Mouse (Mus musculus) v-Abl transformed pro-B cells (cell line): ENCODE data around the gene Camta2.

Experiments used
- in situ Hi-C, 2 experiments: fragments of 400-800 bp; cut with MboI; formaldehyde crosslinking; loops; one replicate each; pipeline ENCODE4 v1.15.1; 2025; ENCODE audit not compliant: unreplicated experiment in 2 of 2

The Camta2 gene

DNA sequence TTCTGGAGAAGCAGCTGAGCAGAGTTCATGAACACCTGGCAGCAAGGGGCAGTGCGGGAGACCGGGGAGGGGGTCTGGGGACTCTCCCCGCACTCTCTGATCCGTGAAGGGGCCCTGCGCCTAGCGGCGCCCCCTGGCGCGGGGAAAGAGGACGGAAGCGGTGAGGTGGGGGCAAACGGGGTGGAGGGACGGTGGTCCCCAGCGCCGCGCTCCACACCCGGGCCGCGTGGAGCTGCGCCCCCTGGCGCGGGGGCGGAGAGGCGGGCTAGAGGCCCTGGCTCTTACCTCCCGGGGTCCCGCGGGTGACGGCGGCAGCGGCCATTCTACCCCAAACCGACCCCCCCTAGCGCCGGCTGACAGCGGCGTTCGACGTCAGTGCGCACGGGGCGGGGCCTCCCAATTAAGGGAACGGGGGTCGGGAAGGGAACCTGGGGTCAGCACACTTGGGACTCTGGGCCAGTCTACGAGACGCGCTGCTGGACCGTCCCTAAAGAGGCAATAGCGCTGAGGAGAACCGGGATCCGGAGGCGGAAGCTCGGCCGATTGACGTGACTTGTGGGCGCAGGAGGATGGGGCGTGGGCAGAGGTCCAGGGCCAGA, at the start of gene Camta2:
TSS of gene Camta2 (minus strand) at position 505 of the 599 bp plus-strand sequence.
- in situ Hi-C loops, result loop anchor here in 1 of 2 experiments (5.0 to 10.0 kb wide), 2 partner anchors 53 to 70 kb away; partner anchors contain the start of gene Gp1ba

DNA sequence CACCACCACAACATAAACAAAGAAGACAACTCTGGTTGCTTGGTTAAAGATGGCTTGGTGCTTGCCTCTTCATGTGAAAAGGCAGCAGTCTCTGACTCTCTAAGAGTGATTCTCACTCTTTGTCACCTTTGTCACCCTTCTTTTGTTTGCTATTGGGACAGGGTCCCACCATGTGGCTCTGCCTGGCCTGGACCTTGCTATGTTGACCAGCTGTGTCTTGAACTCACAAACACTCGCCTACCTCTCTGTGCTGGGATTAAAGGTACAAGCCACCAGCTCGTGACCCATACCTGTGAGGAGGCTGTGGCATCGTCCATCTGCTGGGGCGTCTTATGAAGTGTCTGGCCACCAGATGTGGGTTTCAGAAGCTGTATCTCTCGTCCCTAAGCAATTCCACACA, 45.4 kb upstream of the Camta2 start:
- in situ Hi-C loops, result no loop called here

DNA sequence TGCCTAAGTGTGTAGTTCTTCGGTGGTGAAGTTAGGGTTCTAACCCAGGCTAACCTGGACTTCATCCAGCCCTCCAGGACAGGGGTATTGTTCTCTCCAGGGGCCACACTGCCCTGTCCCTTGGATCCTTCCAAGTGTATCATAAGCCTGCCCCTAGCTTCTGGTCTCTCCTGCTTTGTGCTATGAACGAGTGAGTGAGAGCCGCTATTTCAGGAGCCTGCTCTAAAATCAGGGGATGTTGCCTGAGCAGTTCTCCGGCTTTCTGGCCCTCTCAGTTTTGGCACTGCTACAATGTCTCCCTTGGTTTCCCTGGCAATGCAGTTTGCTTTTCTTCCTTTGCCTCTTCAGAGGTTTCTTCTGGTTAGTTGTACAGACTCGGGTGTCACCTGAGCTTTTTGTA, 43.3 kb upstream of the Camta2 start:
- in situ Hi-C loops, result no loop called here

DNA sequence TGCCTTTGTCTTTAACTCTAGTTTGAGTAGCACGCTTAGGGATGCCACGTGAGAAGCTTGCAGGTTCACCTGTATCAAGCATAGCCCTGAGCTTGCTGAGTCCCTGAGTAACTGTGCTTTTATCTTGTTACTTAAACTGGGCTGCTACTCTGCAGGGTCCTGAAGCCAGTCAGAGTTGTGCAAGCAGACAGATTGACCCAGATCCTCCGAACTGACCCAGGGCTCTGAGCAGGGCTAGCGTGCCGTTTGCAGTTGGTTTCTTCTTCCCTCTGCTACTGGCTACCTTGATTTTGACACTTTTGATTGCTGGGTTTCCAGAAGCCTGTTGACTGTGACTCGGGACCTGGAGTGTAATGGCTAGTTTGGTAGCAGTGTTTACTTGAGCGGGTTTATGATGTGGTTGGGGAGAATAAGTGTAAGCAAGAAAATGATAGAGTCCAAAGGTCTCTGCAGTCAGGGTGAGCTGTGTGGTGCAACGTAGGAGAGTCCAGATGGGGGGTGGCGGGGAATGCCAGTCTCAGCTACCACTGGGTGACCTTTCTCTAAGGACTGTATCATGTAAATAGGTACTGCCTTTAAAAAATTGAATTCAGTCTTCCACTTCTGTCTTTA, 42.6 kb upstream of the Camta2 start:
- in situ Hi-C loops, result no loop called here

DNA sequence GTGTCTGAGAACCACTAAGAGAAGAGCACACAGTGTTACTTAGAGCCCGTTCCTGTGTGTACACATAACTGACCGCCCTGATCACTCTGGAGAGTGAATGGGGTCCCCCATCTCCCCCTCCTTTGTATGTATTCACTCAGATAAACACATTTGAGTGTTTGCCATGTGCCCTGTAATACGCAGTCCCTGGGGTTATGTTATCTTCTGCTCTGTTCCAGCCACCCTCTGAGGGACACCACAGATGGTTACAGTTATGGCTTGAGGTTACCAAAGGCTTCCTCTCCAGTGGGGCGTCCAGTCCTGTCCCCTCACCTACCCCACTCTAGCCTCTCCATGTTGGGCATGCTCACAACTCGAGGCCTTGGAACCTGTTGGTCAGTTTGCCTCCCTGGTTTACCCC, 39.5 kb upstream of the Camta2 start:
- in situ Hi-C loops, result no loop called here

DNA sequence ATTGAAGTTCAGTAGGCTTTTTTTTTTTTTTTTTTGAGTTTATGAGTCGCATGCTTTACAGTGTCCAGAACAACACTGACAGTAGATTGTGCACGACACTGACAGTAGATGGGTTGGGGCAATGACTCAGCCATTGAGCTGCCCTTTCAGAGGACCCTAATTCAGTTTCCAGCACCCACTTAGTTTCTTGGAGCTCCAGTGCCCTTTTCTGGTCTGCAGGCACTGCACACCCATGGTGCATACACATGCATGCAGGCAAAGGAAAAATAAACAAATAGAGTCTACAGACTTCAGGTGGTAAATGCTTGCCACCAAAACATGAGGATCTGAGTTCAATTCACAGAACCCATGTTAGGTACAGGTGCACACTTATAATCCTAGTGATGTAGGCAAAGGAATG, 38.7 kb upstream of the Camta2 start:
- in situ Hi-C loops, result no loop called here

DNA sequence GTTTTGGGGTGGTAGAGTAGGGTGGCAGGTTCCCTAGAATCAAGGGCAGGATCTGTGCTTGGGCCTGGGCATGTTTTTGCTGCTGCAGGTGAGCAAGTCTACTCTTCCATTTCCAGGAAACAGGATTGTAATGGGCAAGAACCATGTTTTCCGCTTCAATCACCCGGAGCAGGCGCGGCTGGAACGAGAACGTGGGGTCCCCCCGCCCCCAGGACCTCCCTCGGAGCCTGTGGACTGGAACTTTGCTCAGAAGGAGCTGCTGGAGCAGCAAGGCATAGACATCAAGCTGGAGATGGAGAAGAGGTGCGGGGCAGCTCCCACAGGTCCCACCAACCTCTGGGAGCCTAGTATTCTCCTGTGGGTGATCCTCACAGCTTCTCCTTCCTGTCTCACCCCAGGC, 36.8 kb upstream of the Camta2 start:
- in situ Hi-C loops, result no loop called here

DNA sequence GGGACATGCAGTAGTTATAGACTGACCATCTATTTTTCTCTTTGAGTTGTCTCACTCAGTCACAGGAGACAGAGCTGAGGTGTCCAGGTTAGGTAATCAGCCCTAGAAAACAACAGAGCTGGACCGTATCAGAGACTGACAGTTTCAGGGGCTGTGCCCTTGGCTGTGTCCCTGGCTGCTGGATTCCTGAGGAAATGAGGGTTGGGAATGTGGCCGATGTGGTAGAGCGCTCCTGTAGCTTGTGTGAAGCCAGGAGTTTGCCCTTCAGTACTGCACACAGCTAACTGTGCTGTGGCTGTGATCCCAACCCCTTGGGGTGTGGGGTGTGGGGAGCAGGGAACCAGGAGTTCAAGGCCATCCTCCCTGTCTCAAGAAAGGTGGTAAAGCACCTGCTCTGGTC, 33.2 kb upstream of the Camta2 start:
- in situ Hi-C loops, result no loop called here

DNA sequence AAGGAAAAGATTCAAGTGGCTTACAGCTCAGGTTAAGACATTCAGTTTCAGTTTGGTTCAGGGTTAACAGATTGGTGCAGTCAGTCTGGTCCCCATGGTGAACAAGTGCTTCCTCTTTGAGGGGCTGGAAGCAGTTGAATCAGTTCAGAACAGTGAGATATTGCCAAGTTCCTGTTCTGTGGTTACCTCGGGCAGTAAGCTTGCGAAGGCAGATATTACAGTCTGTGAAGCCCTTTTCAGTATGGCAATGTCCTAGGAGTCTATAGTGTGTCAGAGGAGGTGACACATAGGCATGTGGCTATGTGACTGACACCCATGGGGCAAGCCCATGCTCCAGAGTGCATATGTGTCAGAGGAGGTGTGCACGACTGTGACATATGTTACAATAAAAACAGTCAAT, 32.7 kb upstream of the Camta2 start:
- in situ Hi-C loops, result no loop called here

DNA sequence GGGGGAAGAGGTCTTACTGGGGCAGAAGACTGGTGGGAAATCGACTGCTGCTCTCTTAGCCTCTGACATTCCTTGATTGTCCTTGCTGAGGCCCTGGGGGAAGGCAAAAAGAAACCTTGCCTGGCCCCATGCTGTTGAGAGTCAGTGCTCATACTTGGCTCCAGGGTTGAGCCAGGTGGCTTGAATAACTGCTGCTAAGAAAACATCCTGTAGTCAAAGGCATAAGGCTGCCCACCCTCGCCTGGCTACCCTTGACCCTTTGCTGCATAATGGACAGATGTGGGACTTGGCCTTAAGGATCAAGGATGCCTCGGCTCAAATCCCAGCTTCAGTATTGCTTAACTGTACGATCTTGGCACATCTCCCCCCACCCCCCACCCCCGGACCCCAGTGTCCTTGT, 30.6 kb upstream of the Camta2 start:
- in situ Hi-C loops, result no loop called here

DNA sequence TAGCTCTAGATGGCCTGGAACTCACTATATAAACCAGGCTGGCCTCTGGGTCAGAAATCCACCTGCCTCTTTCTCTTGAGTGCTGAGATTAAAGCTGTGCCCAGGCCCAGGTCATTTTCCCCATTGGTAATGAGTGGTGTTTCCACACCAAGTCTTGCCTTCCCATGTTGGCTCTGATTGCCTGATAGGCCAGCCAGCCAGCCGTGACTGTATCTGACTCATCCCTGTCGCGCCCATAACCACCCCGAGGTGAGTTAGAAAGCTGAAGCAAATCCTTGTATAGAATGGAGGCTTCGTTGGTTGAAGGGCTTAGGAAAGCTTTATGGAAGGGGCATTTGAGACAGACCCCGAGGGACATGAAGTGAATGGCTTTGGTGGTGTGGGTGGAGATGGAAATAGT, 27.9 kb upstream of the Camta2 start:
- in situ Hi-C loops, result no loop called here

DNA sequence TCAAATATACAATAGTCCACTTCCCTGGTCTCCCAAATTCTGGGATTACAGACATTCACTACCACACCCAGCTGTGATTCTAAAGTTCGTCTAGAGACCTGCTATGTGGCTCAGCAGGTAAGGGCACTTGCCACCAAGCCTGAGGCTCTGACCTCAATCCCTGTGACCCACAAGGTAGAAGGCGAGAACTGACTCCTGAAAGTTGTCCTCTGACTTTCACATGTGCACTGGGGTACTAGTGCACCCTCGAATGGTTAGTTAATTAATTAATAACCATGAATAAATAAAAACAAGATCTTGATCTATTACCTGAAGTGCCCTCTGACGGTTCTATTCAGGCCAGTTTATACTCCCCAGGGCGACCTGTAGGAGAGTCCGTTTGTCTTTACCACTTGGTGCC, 25.3 kb upstream of the Camta2 start:
- in situ Hi-C loops, result no loop called here

DNA sequence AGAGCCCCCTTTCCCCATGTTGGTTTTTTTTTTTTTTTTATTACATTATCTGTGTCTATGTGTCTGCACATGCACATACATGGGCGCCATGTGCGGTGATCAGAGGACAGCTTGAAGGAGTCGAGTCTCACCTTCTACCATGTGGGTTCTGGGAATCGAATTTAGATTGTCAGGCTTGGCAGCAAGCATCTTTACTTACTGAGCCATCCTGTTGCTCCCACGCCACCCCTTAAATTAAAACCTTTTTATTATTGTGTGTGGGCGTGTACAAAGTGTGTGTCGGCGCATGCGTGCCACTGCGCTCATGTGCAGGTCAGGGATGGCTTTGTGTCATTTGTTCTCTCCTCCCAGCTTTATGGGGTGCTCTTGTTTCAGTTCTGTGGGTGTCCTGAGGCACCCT, 23.1 kb upstream of the Camta2 start:
- in situ Hi-C loops, result no loop called here

DNA sequence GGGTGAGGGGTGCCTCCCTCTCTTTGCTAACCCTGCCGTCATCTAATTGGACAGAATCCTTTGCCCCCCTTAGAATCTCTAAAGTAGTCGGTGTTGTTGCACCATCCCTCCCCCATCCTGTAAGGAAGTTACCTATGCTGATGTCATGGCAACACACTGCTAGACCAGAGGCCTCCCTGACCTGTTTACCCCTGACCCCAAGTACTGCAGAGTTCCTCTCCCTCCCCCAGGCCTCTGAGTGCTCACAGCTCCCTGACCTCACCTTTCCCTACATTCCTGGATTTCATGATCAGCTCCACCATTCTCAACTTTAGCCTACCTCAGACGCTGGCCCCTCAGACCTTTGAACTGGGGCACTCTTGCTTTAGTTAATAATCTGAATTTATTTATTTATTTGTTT, 18.2 kb upstream of the Camta2 start:
- in situ Hi-C loops, result no loop called here

DNA sequence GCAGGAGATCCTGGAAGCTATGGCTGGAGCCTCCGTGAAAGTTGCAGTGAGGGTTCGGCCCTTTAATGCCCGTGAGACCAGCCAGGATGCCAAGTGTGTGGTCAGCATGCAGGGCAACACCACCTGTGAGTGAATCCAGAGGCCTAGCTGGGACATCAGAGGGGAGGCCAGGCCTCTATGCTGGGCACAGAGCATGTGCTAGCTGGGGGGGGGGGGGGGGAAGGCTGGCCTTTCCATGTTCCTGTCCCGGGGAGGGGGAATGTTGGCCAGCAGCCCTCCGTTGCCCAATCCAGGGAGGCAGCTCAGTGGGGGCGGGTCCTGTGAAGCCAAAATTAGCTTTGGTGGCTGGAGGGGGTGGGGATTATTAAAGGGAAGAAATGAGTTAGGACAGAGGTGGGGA, 14.9 kb upstream of the Camta2 start:
- in situ Hi-C loops, result no loop called here

DNA sequence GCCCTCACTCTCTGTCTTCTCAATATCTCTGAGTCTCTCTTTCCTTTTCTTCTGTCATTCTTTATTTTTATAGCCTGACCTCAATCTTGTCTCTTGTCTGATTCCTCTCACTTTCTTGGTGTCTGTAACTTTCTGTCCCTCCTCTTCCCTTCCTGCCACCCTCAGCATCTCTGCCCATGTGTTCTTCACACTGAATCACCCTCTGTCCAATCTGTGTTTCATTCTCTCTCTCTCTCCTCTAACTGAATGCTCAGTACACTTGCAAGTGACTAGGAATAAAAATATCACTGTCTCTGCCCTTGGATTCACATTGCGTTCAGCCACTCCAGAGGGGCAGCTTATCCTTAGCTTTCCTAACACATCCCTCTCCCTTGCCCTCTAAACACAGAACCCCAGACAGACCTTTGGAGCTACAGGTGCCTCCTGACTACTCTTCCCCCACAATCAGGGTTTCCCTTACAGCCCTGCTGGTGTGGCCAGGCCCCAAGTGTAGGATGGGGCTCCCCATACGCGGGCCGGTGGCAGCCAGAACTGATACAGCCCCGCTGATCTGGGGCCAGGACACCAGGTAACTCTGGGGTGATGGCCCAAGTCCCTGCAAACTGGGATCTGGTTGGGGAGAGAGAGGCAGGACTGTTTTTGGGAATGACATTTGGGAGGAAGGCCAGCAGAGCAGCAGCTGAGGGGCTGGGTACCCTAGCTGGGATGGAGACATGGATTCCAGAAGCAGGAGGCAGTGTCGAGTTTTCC, 14.3 kb upstream of the Camta2 start:
- in situ Hi-C loops, result no loop called here

DNA sequence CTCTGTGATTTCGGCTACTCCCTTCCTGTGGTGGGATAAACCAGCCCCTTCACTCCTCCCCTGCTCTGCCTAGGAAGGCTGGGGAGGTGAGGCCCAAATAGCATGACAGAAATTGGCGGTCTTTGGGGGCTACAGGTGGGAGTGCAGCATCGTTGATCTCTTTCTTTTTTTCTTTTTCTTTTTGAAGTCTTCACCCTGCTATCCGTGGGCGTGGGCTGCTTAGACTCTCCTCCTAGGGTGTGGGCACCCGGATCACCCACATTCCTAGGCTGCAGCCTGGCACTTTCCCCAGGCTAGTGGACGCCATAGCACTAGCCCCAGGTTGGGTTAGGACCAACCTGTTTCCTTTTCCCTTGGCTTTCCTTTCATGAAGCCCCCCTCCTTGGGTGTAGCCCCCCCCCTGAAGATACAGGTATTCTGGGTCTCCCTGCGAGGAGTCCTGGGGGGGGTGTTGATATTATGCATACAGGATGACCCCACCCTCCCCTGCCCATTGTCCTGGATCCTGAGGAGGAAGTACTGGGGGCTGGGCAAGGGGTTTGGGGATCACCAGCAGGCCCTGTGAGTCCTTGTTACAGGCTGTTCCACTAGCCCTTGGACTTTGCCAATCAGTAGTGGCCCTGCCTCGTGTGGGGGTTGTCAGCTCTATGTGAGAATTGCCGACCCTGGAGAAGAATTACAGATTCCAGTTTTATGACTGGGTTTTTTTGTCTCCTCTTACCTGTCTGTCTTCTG, 13.5 kb upstream of the Camta2 start:
- in situ Hi-C loops, result no loop called here

DNA sequence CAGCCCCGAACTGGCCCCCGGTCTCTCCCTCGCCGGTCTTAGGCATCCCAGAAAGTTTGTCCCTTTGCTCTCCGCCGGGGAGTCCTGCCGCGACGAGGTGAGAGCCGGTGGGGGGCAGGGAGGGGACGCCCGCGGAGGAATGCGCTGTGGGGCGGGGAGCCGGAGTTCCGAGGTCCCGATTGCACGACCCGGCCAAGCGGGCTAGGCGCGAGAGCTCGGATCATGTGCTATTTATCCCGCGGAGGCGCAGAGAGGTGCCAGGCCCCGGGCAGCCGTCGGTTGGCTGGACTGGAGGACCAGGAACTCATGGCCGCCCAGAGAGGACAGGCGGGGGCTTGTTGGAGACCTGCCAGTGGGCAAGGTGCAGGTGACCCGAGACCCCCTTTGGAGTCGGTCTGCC, 12.7 kb upstream of the Camta2 start:
- in situ Hi-C loops, result no loop called here

DNA sequence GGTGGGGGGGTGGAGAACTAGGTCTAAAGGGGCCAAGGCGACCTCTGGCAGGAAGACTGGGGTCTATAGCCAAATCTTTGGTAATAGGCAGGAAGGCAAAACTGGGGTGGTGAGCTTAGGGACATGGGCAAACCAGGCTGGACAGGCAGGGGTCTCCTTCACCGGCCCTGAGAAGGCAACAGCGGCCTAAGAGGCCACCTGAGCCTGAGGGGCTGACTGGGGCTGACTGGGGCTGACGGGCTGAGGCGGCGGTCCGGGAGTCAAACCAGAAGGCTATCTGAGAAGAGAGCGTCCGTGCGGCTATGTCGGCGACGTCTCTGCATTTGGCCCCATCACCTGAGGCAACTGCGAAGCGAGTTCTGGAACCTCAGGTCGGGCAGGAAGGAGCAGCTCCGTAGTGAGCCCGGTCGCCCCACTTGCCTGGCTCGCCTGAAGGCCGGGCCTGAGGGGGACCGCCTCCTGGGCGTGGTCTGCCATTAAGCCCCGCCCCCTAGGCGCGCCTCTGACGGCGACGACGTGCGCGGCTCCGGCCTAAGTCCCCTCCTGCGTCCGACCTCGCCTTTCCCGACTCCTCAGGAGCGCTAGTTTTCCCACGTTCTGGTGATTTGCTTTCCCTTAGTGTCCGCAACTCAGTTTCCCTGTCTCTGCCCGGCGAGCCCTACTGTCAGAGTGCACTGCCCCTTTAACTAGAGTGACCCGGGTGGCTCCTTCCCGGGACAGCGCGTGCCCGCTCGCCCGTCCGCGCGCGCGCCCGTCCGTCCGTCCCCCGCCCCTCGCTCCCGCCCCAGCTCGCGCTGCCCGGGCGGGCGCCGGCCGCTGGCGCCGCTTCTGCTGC, 12.0 kb upstream of the Camta2 start, which contains the start of the genes Inca1 and Kif1c:
TSS of gene Inca1 (minus strand) at position 434 of the 835 bp plus-strand sequence.
TSS of gene Kif1c (plus strand) at position 827 of the 835 bp plus-strand sequence.
- in situ Hi-C loops, result no loop called here

DNA sequence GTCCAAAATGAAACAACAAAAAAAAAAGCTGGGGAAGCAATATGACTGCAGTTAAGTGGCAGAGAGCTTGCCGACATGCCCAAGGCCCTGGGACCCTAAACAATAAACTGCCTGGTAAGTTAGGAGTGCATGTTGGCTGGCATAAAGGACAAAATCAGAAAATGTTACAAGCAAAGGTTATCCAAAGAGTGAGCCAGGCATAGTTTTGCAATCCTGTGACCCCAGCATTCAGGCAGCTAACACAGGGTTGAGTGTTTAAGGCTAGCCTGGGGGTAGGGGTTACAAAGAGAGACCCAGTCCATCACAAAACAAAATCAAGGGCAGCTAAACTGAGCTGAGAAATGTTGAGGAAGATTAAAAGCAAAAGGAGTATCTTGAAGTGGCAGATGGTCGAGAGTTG, 11.1 kb upstream of the Camta2 start:
- in situ Hi-C loops, result no loop called here
